Mouse (Mus musculus): ENCODE measurements around the gene Glis1. TPM values are rescaled to one million over a fixed set of nuclear protein-coding genes. Genes with fewer than 3 reads are reported as not detected.

Glis1 gene
- total RNA-seq, 2 experiments from 2014 or later: not detected

GRCm38 (mm10) chr4:107624951-107625350, 190.6 kb downstream of the Glis1 start:
- DNase-seq: no peak

GRCm38 (mm10) chr4:107628226-107628625, 193.8 kb downstream of the Glis1 start:
- DNase-seq: no peak

- DNase-seq: no peak
Observed at GRCm38 (mm10) chr4:107628921-107629411, 194.6 kb downstream of the Glis1 start.

GRCm38 (mm10) chr4:107634631-107635030, 200.2 kb downstream of the Glis1 start:
- no peak for DNase-seq

- no peak for DNase-seq
Observed at GRCm38 (mm10) chr4:107636099-107636498, 201.7 kb downstream of the Glis1 start.

- DNase-seq: no peak
Observed at GRCm38 (mm10) chr4:107637670-107638069, 203.3 kb downstream of the Glis1 start.

- DNase-seq: no peak
Observed at GRCm38 (mm10) chr4:107638303-107638702, 203.9 kb downstream of the Glis1 start.

- peak; percentile 56 for DNase-seq
Observed at GRCm38 (mm10) chr4:107641624-107642023, 207.2 kb downstream of the Glis1 start.

GRCm38 (mm10) chr4:107648959-107649485, 214.6 kb downstream of the Glis1 start:
- no peak for DNase-seq

GRCm38 (mm10) chr4:107651021-107651496, 216.7 kb downstream of the Glis1 start:
- DNase-seq: no peak

- peak; percentile 57 for DNase-seq
Observed at GRCm38 (mm10) chr4:107652598-107653279, 218.3 kb downstream of the Glis1 start.

GRCm38 (mm10) chr4:107653280-107653643, 218.9 kb downstream of the Glis1 start:
- DNase-seq: no peak

- DNase-seq: no peak
Observed at GRCm38 (mm10) chr4:107660649-107661048, 226.3 kb downstream of the Glis1 start.

- no peak for DNase-seq
Observed at GRCm38 (mm10) chr4:107668514-107668913, 234.1 kb downstream of the Glis1 start.

GRCm38 (mm10) chr4:107670731-107671130, 236.3 kb downstream of the Glis1 start:
- no peak for DNase-seq

GRCm38 (mm10) chr4:107673638-107674321, 239.4 kb downstream of the Glis1 start:
- peak; percentile 59 for DNase-seq

- no peak for DNase-seq
Observed at GRCm38 (mm10) chr4:107674322-107674644, 239.9 kb downstream of the Glis1 start.

- DNase-seq: no peak
Observed at GRCm38 (mm10) chr4:107675645-107676044, 241.3 kb downstream of the Glis1 start.

- no peak for DNase-seq
Observed at GRCm38 (mm10) chr4:107680311-107681098, 246.1 kb downstream of the Glis1 start.

- no peak for DNase-seq
Observed at GRCm38 (mm10) chr4:107681099-107681849, 246.9 kb downstream of the Glis1 start.

GRCm38 (mm10) chr4:107683006-107683756, 248.8 kb downstream of the Glis1 start:
- no peak for DNase-seq
